Mouse (Mus musculus): ENCODE data around the gene Mpnd. TPM values are rescaled to one million over a fixed set of nuclear protein-coding genes. Genes with fewer than 3 reads are reported as not detected.
"Not testable (repeated sequence)": the region's sequence is repeated elsewhere in the genome, so short reads cannot be mapped to it uniquely, and the experiment has no call there.

Mpnd gene
- total and polyA plus RNA-seq, 2 experiments from 2014 or later: 91.6 to 293 TPM

GRCm38 (mm10) chr17:56057381-56058120 lies 52.0 kb downstream of the Mpnd start:
- Histone ChIP-seq H3K4me2 (ENCODE audit: low read depth, low read length, poor library complexity, severe bottlenecking) (no peak overlapping the region), H3K27ac (ENCODE audit: low read depth, low read length) (no peak overlapping the region), H3K9me3 (ENCODE audit: low read length) (no peaks in the 10 kb centered on the region), H3K9ac (replicated peaks; ENCODE audit: low read length, poor library complexity, severe bottlenecking) (no peak overlapping the region), H3K36me3 (ENCODE audit: insufficient read depth, low read length) (peaks cover 4% of the 10 kb centered on the region), H3K27me3 (ENCODE audit: insufficient read depth, low read length) (no peaks in the 10 kb centered on the region), H3K4me3 (ENCODE audit: low read depth, low read length) (no peak overlapping the region), H3K4me1 (ENCODE audit: insufficient read depth, low read length) (no peaks in the 10 kb centered on the region)
- ATAC-seq (ENCODE audit: low FRiP score): no peak
- DNase-seq (ENCODE audit: low spot score): no peak
- no peak; the same call in 1 of the 2 replicates for TF ChIP-seq CTCF (IDR thresholded peaks at IDR 0.05)
- 80% methylated on average over 11 of the region's 11 CpGs for WGBS

GRCm38 (mm10) chr17:56062081-56062480 lies 56.6 kb downstream of the Mpnd start:
- TF ChIP-seq CTCF (IDR thresholded peaks at IDR 0.05): no peak
- no peaks in the 10 kb centered on the region for H3K27me3 ChIP-seq (ENCODE audit: insufficient read depth, low read length)
- DNase-seq (ENCODE audit: low spot score) (no peak), ATAC-seq (ENCODE audit: low FRiP score) (no peak)
- no peak overlapping the region for H3K27ac ChIP-seq (ENCODE audit: low read depth, low read length)
- no peak overlapping the region for H3K9ac ChIP-seq (replicated peaks; ENCODE audit: low read length, poor library complexity, severe bottlenecking)
- H3K9me3 ChIP-seq (ENCODE audit: low read length): no peaks in the 10 kb centered on the region
- WGBS: 97% methylated on average over 7 of the region's 7 CpGs
- H3K4me1 ChIP-seq (ENCODE audit: insufficient read depth, low read length): no peaks in the 10 kb centered on the region
- H3K36me3 ChIP-seq (ENCODE audit: insufficient read depth, low read length): peaks cover 16% of the 10 kb centered on the region
- H3K4me3 ChIP-seq (ENCODE audit: low read depth, low read length): no peak overlapping the region
- no peak overlapping the region for H3K4me2 ChIP-seq (ENCODE audit: low read depth, low read length, poor library complexity, severe bottlenecking)

GRCm38 (mm10) chr17:56065715-56066114 lies 60.2 kb downstream of the Mpnd start:
- not testable (repeated sequence) for ATAC-seq (ENCODE audit: low FRiP score); H3K4me2 ChIP-seq (ENCODE audit: low read depth, low read length, poor library complexity, severe bottlenecking); H3K27me3 ChIP-seq (ENCODE audit: insufficient read depth, low read length); H3K27ac ChIP-seq (ENCODE audit: low read depth, low read length); H3K9ac ChIP-seq (replicated peaks; ENCODE audit: low read length, poor library complexity, severe bottlenecking); DNase-seq (ENCODE audit: low spot score); H3K4me3 ChIP-seq (ENCODE audit: low read depth, low read length); H3K4me1 ChIP-seq (ENCODE audit: insufficient read depth, low read length); H3K9me3 ChIP-seq (ENCODE audit: low read length)
- 88% methylated on average over 6 of the region's 6 CpGs for WGBS
- TF ChIP-seq CTCF (IDR thresholded peaks at IDR 0.05): peak; percentile 40
- peaks cover 49% of the 10 kb centered on the region for H3K36me3 ChIP-seq (ENCODE audit: insufficient read depth, low read length)

Other genes starting within 250 kb of the Mpnd start
- 4.3 and 10.4 TPM in 2 replicates for gene Zfp119a, start 126.8 kb upstream of the Mpnd start, total RNA-seq (2014; rRNA removed)
- 5.6 and 7.2 TPM in 2 replicates for gene Zfp119a, start 126.8 kb upstream of the Mpnd start, polyA plus RNA-seq (2015; fragmentation: Nextera tagmentation; extraction: Ambion mirVana)
- 7.0 and 9.6 TPM in 2 replicates for gene Zfp959, start 113.6 kb upstream of the Mpnd start, total RNA-seq (2014; rRNA removed)
- 7.2 and 9.1 TPM in 2 replicates for gene Zfp959, start 113.6 kb upstream of the Mpnd start, polyA plus RNA-seq (2015; fragmentation: Nextera tagmentation; extraction: Ambion mirVana)
- 2.8 and 3.5 TPM in 2 replicates for gene Zfp119b, start 56.2 kb upstream of the Mpnd start, total RNA-seq (2014; rRNA removed)
- gene Zfp119b, start 56.2 kb upstream of the Mpnd start, polyA plus RNA-seq (2015; fragmentation: Nextera tagmentation; extraction: Ambion mirVana): 5.7 and 6.6 TPM in 2 replicates
- 2.5 and 3.0 TPM in 2 replicates for gene Ebi3, start 53.1 kb upstream of the Mpnd start, total RNA-seq (2014; rRNA removed)
- gene Ebi3, start 53.1 kb upstream of the Mpnd start, polyA plus RNA-seq (2015; fragmentation: Nextera tagmentation; extraction: Ambion mirVana): 7.4 and 8.2 TPM in 2 replicates
- 9.8 and 10.1 TPM in 2 replicates for gene Yju2, start 46.6 kb upstream of the Mpnd start, total RNA-seq (2014; rRNA removed)
- 14.6 and 16.1 TPM in 2 replicates for gene Yju2, start 46.6 kb upstream of the Mpnd start, polyA plus RNA-seq (2015; fragmentation: Nextera tagmentation; extraction: Ambion mirVana)
- gene Shd, start 35.2 kb upstream of the Mpnd start, total RNA-seq (2014; rRNA removed): 227 and 253 TPM in 2 replicates
- gene Shd, start 35.2 kb upstream of the Mpnd start, polyA plus RNA-seq (2015; fragmentation: Nextera tagmentation; extraction: Ambion mirVana): 172 and 188 TPM in 2 replicates
- gene Fsd1, start 19.2 kb upstream of the Mpnd start, total RNA-seq (2014; rRNA removed): 122 and 129 TPM in 2 replicates
- gene Fsd1, start 19.2 kb upstream of the Mpnd start, polyA plus RNA-seq (2015; fragmentation: Nextera tagmentation; extraction: Ambion mirVana): 188 and 225 TPM in 2 replicates
- 1.8 and 2.4 TPM in 2 replicates for gene Stap2, start 127 bp upstream of the Mpnd start, total RNA-seq (2014; rRNA removed)
- 4.3 TPM in 2 replicates for gene Stap2, start 127 bp upstream of the Mpnd start, polyA plus RNA-seq (2015; fragmentation: Nextera tagmentation; extraction: Ambion mirVana)
- 64.1 and 71.4 TPM in 2 replicates for gene Sh3gl1, start 30.9 kb downstream of the Mpnd start, total RNA-seq (2014; rRNA removed)
- 83.2 and 84.8 TPM in 2 replicates for gene Sh3gl1, start 30.9 kb downstream of the Mpnd start, polyA plus RNA-seq (2015; fragmentation: Nextera tagmentation; extraction: Ambion mirVana)
- gene Chaf1a, start 34.7 kb downstream of the Mpnd start, total RNA-seq (2014; rRNA removed): 2.7 and 3.1 TPM in 2 replicates
- gene Chaf1a, start 34.7 kb downstream of the Mpnd start, polyA plus RNA-seq (2015; fragmentation: Nextera tagmentation; extraction: Ambion mirVana): 2.4 and 2.8 TPM in 2 replicates
- gene Ubxn6, start 69.3 kb downstream of the Mpnd start, total RNA-seq (2014; rRNA removed): 76.9 and 123 TPM in 2 replicates
- gene Ubxn6, start 69.3 kb downstream of the Mpnd start, polyA plus RNA-seq (2015; fragmentation: Nextera tagmentation; extraction: Ambion mirVana): 84.8 and 89.9 TPM in 2 replicates
- 59.6 and 72.1 TPM in 2 replicates for gene Hdgfl2, start 73.9 kb downstream of the Mpnd start, total RNA-seq (2014; rRNA removed)
- 120 and 123 TPM in 2 replicates for gene Hdgfl2, start 73.9 kb downstream of the Mpnd start, polyA plus RNA-seq (2015; fragmentation: Nextera tagmentation; extraction: Ambion mirVana)
- 0.42 and 0.55 TPM in 2 replicates for gene Plin4, start 104.1 kb downstream of the Mpnd start, total RNA-seq (2014; rRNA removed)
- gene Plin4, start 104.1 kb downstream of the Mpnd start, polyA plus RNA-seq (2015; fragmentation: Nextera tagmentation; extraction: Ambion mirVana): 0.04 and 0.05 TPM in 2 replicates
- 4.3 and 4.5 TPM in 2 replicates for gene Plin5, start 111.9 kb downstream of the Mpnd start, total RNA-seq (2014; rRNA removed)
- gene Plin5, start 111.9 kb downstream of the Mpnd start, polyA plus RNA-seq (2015; fragmentation: Nextera tagmentation; extraction: Ambion mirVana): 4.8 and 5.9 TPM in 2 replicates
- gene Lrg1, start 116.3 kb downstream of the Mpnd start, total RNA-seq (2014; rRNA removed): 0.47 and 0.49 TPM in 2 replicates
- gene Lrg1, start 116.3 kb downstream of the Mpnd start, polyA plus RNA-seq (2015; fragmentation: Nextera tagmentation; extraction: Ambion mirVana): 0.43 and 0.66 TPM in 2 replicates
- 90.5 and 106 TPM in 2 replicates for gene Sema6b, start 134.6 kb downstream of the Mpnd start, total RNA-seq (2014; rRNA removed)
- 15.6 and 17.4 TPM in 2 replicates for gene Sema6b, start 134.6 kb downstream of the Mpnd start, polyA plus RNA-seq (2015; fragmentation: Nextera tagmentation; extraction: Ambion mirVana)
- gene Tnfaip8l1, start 156.8 kb downstream of the Mpnd start, total RNA-seq (2014; rRNA removed): 15.1 and 17.9 TPM in 2 replicates
- gene Tnfaip8l1, start 156.8 kb downstream of the Mpnd start, polyA plus RNA-seq (2015; fragmentation: Nextera tagmentation; extraction: Ambion mirVana): 8.4 and 9.9 TPM in 2 replicates
- gene Mydgf, start 178.2 kb downstream of the Mpnd start, total RNA-seq (2014; rRNA removed): 41.7 and 49.3 TPM in 2 replicates
- 75.8 and 82.5 TPM in 2 replicates for gene Mydgf, start 178.2 kb downstream of the Mpnd start, polyA plus RNA-seq (2015; fragmentation: Nextera tagmentation; extraction: Ambion mirVana)
- gene Dpp9, start 213.2 kb downstream of the Mpnd start, total RNA-seq (2014; rRNA removed): 24.6 and 29.7 TPM in 2 replicates
- gene Dpp9, start 213.2 kb downstream of the Mpnd start, polyA plus RNA-seq (2015; fragmentation: Nextera tagmentation; extraction: Ambion mirVana): 19.4 and 19.7 TPM in 2 replicates